Mouse (Mus musculus) erythroblast, embryonic 14.5 days (primary cell): ENCODE results near the gene Ppp4r3b.

Source experiments
- GATA1 ChIP-seq: IDR thresholded peaks from 2 replicates; pipeline ENCODE4 v1.6.1; 2012; ENCODE audit warnings: low read length, inconsistent platforms, mixed read lengths
- TAL1 ChIP-seq: IDR thresholded peaks from 3 replicates; pipeline ENCODE4 v1.6.1; 2012; ENCODE audit warnings: low read length, inconsistent platforms, mixed read lengths

DNA sequence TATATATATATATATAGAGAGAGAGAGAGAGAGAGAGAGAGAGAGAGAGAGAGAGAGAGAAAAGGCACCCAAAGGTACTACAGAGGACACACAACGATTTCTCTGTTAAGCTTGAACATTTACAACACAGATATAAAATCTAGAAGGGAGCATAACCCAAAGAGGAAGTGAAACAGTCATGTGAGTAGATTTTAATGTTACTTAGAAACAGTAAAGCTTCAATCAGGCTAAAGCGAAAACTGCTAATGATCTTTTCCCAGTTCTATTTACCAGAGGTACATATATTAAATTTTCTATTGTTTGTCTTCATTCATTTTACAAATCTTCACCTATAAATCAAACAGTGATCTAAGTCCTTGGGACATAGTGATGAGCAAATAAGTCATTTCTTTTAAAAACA is 23.8 kb upstream of the Ppp4r3b start:
- no peak for TF ChIP-seq GATA1
- TF ChIP-seq TAL1 = no peak
